Mouse (Mus musculus): ENCODE data around the gene Dtx1. TPM values are rescaled to one million over a fixed set of nuclear protein-coding genes. Genes with fewer than 3 reads are reported as not detected.

Gene Dtx1
- total and polyA plus RNA-seq, 3 experiments = 0.12 to 0.63 TPM; not detected in 1

DNA sequence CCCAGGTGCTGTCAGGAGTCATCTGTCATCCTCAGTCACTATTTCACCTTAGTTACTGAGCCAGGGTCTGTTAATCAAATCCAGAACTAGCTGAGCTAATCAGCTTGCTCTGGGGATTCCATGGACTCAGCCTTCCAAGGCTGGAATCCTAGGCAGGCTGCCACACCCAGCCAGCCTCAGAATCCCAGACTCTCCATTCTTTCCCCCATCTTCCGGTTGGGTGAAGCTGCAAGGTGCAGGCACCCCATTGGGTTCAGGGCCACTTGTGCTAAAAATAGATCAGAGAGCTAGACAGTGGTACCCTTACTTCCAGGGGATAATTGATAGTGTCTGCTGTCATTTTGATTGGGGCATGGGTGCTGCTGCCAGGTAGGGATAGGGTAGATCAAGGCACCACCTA lies 21.0 kb upstream of the Dtx1 start:
- no peaks in the 10 kb centered on the region for H3K27me3 ChIP-seq (ENCODE audit: control insufficient read depth in 1 of 2, insufficient read depth in 2 of 2, low read length in 2 of 2)
- no peaks in the 10 kb centered on the region for H3K36me3 ChIP-seq (ENCODE audit: control insufficient read depth in 1 of 2, insufficient read depth in 2 of 2, low read length in 2 of 2)
- H3K9ac ChIP-seq (ENCODE audit: control insufficient read depth, low read depth, low read length, poor library complexity, severe bottlenecking) = no peak overlapping the region
- H3K9me3 ChIP-seq (replicated peaks; ENCODE audit: insufficient read depth, low read length) = no peaks in the 10 kb centered on the region
- TF ChIP-seq EP300 (IDR thresholded peaks at IDR 0.05; ENCODE audit: low read depth in 1 of 2, low read length in 2 of 2) (no peak), E2F4 (IDR thresholded peaks at IDR 0.05; ENCODE audit: borderline replicate concordance, low read depth, low read length) (no peak), MXI1 (IDR thresholded peaks at IDR 0.05; ENCODE audit: low read depth, low read length) (no peak), BHLHE40 (IDR thresholded peaks at IDR 0.05; ENCODE audit: borderline replicate concordance, low read depth, low read length) (no peak)
- DNase-seq (ENCODE audit: low read depth, low spot score) = no peak
- H3K79me2 ChIP-seq (ENCODE audit: control insufficient read depth, insufficient read depth, low read length, poor library complexity) = no peaks in the 10 kb centered on the region
- H3K27ac ChIP-seq (ENCODE audit: control insufficient read depth, low read depth, low read length) = no peak overlapping the region
- no peak overlapping the region for H3K4me3 ChIP-seq (ENCODE audit: control insufficient read depth in 1 of 2, insufficient read depth in 1 of 2, low read depth in 2 of 2, low read length in 2 of 2)
- no peaks in the 10 kb centered on the region for H3K4me1 ChIP-seq (ENCODE audit: control insufficient read depth in 1 of 2, insufficient read depth in 2 of 2, low read length in 2 of 2)

DNA sequence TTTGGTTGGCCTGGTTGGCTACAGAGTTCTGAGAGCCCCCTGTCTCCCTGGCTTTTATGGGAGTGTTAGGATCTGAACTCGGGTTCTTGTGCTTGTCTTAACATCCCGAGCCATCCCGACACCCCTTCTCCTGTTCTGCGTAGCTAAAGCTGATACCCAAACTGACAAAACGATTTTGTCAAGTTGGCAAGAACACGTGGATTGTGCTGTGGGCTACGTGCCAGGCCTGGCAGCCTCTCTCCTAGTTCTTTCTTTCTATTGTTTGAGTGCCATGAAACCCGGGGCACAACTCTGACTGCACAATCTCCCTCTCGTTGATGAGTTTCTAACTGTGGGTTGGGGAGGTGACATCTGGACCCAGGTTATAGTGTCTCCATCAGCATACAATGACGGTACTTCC lies 17.6 kb upstream of the Dtx1 start:
- Histone ChIP-seq H3K9ac (ENCODE audit: control insufficient read depth, low read depth, low read length, poor library complexity, severe bottlenecking) (no peak overlapping the region), H3K36me3 (ENCODE audit: control insufficient read depth in 1 of 2, insufficient read depth in 2 of 2, low read length in 2 of 2) (no peaks in the 10 kb centered on the region), H3K27ac (ENCODE audit: control insufficient read depth, low read depth, low read length) (no peak overlapping the region), H3K4me1 (ENCODE audit: control insufficient read depth in 1 of 2, insufficient read depth in 2 of 2, low read length in 2 of 2) (no peaks in the 10 kb centered on the region), H3K9me3 (replicated peaks; ENCODE audit: insufficient read depth, low read length) (no peaks in the 10 kb centered on the region), H3K4me3 (ENCODE audit: control insufficient read depth in 1 of 2, insufficient read depth in 1 of 2, low read depth in 2 of 2, low read length in 2 of 2) (no peak overlapping the region), H3K79me2 (ENCODE audit: control insufficient read depth, insufficient read depth, low read length, poor library complexity) (no peaks in the 10 kb centered on the region), H3K27me3 (ENCODE audit: control insufficient read depth in 1 of 2, insufficient read depth in 2 of 2, low read length in 2 of 2) (no peaks in the 10 kb centered on the region)
- no peak for DNase-seq (ENCODE audit: low read depth, low spot score)
- no peak for TF ChIP-seq ELF1 (IDR thresholded peaks at IDR 0.05; ENCODE audit: low read depth, low read length)
- TF ChIP-seq SIN3A (IDR thresholded peaks at IDR 0.05; ENCODE audit: low read length) = no peak
- TF ChIP-seq BHLHE40 (IDR thresholded peaks at IDR 0.05; ENCODE audit: borderline replicate concordance, low read depth, low read length) = no peak
- no peak for TF ChIP-seq EP300 (IDR thresholded peaks at IDR 0.05; ENCODE audit: low read depth in 1 of 2, low read length in 2 of 2)
- TF ChIP-seq KAT2A (conservative IDR thresholded peaks at IDR 0.05; ENCODE audit: low read depth, low read length) = no peak
- no peak for TF ChIP-seq SMC3 (IDR thresholded peaks at IDR 0.05; ENCODE audit: low read depth, low read length)
- no peak for TF ChIP-seq NRF1 (IDR thresholded peaks at IDR 0.05; ENCODE audit: insufficient read depth, low read depth, low read length, poor library complexity, severe bottlenecking)

DNA sequence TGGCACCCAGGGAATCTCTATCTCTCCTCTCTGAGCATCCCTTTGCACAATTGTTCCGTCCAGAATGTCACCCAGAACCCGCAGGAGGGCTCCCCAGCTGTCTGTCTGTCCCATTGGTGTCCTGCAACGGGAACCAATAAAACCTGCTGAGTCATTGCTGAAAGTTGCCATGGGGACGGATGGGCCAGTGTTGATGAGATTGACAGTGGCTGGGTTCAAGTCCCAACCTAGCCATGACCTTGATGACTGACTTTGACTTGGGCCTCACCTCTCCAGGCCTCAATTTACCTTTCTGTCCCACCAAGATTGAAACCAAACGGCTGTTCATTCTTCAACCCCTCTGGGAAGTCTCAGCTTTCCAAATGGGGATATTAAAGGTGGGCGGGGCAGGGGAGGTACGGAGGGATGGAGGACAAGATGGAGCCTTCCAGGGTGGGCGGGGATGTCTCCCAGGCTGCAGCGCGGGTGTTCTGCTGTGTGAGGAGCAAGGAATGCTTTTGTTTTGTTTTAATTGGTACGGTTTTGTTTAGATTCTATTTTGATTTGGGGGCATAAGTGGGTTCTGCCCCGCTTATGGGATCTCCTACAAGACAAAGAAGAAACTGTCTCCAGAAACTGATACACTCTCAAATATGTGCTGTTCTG lies 14.2 kb upstream of the Dtx1 start:
- H3K4me3 ChIP-seq (ENCODE audit: control insufficient read depth in 1 of 2, insufficient read depth in 1 of 2, low read depth in 2 of 2, low read length in 2 of 2) = no peak overlapping the region
- TF ChIP-seq NRF1 (IDR thresholded peaks at IDR 0.05; ENCODE audit: insufficient read depth, low read depth, low read length, poor library complexity, severe bottlenecking) = no peak
- TF ChIP-seq ZNF384 (IDR thresholded peaks at IDR 0.05; ENCODE audit: low read depth, low read length) = no peak
- TF ChIP-seq ZKSCAN1 (IDR thresholded peaks at IDR 0.05; ENCODE audit: low read depth, low read length) = no peak
- H3K79me2 ChIP-seq (ENCODE audit: control insufficient read depth, insufficient read depth, low read length, poor library complexity) = no peaks in the 10 kb centered on the region
- H3K9ac ChIP-seq (ENCODE audit: control insufficient read depth, low read depth, low read length, poor library complexity, severe bottlenecking) = no peak overlapping the region
- H3K9me3 ChIP-seq (replicated peaks; ENCODE audit: insufficient read depth, low read length) = no peaks in the 10 kb centered on the region
- no peak overlapping the region for H3K27ac ChIP-seq (ENCODE audit: control insufficient read depth, low read depth, low read length)
- H3K27me3 ChIP-seq (ENCODE audit: control insufficient read depth in 1 of 2, insufficient read depth in 2 of 2, low read length in 2 of 2) = no peaks in the 10 kb centered on the region
- no peak for DNase-seq (ENCODE audit: low read depth, low spot score)
- no peaks in the 10 kb centered on the region for H3K4me1 ChIP-seq (ENCODE audit: control insufficient read depth in 1 of 2, insufficient read depth in 2 of 2, low read length in 2 of 2)
- no peaks in the 10 kb centered on the region for H3K36me3 ChIP-seq (ENCODE audit: control insufficient read depth in 1 of 2, insufficient read depth in 2 of 2, low read length in 2 of 2)

All from MEL (cell line).